Mouse (Mus musculus) neutrophil, adult 83 days (primary cell): ENCODE data around the gene Gm20897. TPM values are rescaled to one million over a fixed set of nuclear protein-coding genes. Genes with fewer than 3 reads are reported as not detected.

ENCODE experiments used
- total RNA-seq, 2 experiments: library from RNA; stranded (reverse); gene quantifications; one replicate each; pipeline ENCODE4 v1.2.4; 2023

The Gm20897 gene
- total RNA-seq, result not detected

DNA sequence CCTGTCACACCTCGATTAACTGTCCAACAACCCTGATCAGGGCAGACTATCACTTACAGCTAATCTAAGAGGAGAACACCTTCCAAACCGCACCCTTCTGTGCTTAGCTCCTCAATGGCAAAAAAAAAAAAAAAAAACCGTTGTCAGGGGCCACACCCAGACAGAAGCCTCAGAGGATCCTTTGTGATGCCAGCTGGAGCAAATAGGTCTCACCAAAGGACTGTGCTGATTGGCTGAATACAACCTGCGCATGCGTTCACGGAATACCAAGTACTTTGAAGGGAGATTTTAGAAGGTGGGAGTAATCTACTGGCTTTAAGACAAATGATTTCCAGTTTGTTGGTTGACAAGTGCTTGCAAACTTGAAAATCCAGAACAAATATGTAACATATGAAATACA is at the start of gene Gm20897:
Gm20897 (minus strand) TSS at position 101 of the 400 bp plus-strand sequence.

Other genes starting within 250 kb of the Gm20897 start
- gene Gm21732, start 73.5 kb upstream of the Gm20897 start, total RNA-seq, result not detected